Mouse (Mus musculus): ENCODE results near the gene Golga1.
"Not testable (repeated sequence)": the region's sequence is repeated elsewhere in the genome, so short reads cannot be mapped to it uniquely, and the experiment has no call there.

DNA sequence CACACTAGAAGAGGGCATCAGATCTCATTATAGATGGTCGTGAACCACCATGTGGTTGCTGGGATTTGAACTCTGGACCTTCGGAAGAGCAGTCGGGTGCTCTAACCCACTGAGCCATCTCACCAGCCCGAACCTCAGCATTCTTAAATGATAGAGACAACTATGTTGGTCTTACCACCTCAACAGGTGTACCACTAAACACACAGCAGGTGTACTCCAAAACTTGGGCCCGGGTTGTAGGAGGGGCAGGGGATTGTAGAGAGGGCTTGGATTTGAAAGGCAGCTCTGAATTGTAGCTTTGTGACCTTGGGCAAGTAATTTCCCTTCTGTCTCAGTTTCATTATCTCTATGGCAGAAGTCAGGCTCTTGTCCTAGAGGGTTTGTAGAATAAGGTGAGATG lies 55.2 kb downstream of the Golga1 start:
- not testable (repeated sequence) for TF ChIP-seq POLR2A (IDR thresholded peaks at IDR 0.05; ENCODE audit: low read depth, low read length); CTCF (IDR thresholded peaks at IDR 0.05; ENCODE audit: extremely low read depth, insufficient read depth, insufficient read length, insufficient replicate concordance)
